Mouse (Mus musculus) brain, embryonic 14.5 days (tissue): ENCODE measurements at regions not wholly inside any gene's neighbourhood (a gene's known extent, or its start where the extent isn't known, plus 50 kb on each side); places are given as distances from the start of the nearest gene placed in this dataset.

Experiments
- CTCF ChIP-seq: fragments of 200-500 bp; IDR thresholded peaks from 2 replicates; pipeline ENCODE4 v1.5.1; 2012; ENCODE audit warnings: inconsistent platforms, mild to moderate bottlenecking, moderate library complexity, borderline replicate concordance; ENCODE audit not compliant: insufficient read depth, insufficient read length; ENCODE audit errors: extremely low read depth
- POLR2A ChIP-seq: fragments of 200-500 bp; IDR thresholded peaks from 2 replicates; pipeline ENCODE4 v1.6.1; 2012; ENCODE audit warnings: mild to moderate bottlenecking, inconsistent platforms, borderline replicate concordance; ENCODE audit not compliant: poor library complexity, insufficient read depth, insufficient read length, severe bottlenecking; ENCODE audit errors: extremely low read depth

DNA sequence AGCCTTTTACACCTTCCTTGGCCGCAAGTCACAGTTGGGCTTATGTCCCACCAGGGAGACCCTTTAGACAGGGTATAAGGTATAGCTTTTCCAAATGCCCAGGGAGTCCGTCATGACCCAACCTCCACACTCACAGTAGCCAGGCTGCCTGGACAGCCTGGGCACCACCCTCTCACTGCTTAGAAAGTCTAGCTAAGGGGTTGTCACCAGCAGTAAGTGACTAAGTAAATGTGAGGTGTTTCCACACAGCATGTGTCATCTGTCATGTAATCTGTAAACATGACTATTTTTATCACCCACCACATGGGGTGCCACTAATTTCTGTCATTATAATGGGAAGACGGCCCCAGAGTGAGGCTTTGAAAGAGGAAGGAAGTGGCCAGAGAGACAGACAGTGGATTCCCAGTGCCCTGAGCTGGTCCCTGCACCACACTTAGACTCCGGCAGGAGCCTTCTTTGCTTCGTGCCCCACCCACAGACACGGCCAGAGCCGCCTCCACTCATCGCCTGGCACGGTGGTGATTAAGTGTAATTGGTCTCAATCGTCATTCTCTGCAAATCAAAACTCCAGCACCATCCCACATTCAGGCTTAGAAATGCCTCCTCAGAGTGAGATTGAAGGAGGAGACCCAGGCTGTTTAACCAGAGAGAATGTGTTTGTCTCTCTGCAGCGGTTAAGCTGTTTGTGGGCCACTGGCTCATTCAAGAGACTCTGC, 62.5 kb upstream of the Adra2c start:
- TF ChIP-seq CTCF (no peak), POLR2A (no peak)
